Mouse (Mus musculus) myocyte (in vitro differentiated cells): ENCODE results near the gene Dlg2. TPM values are rescaled to one million over a fixed set of nuclear protein-coding genes. Genes with fewer than 3 reads are reported as not detected.

Source experiments
- H3K27me3 ChIP-seq: one replicate; pipeline ENCODE4 v1.6.1; 2011; ENCODE audit not compliant: control insufficient read depth, insufficient read depth, insufficient read length
- H3K36me3 ChIP-seq: one replicate; pipeline ENCODE4 v1.6.1; 2011; ENCODE audit not compliant: control insufficient read depth, insufficient read depth
- H3K4me2 ChIP-seq: one replicate; pipeline ENCODE4 v1.6.1; 2011; ENCODE audit warnings: low read depth, control low read depth
- H3K4me3 ChIP-seq: one replicate; pipeline ENCODE4 v1.5.1; 2011; ENCODE audit warnings: mild to moderate bottlenecking, control low read depth, moderate library complexity
- H3K79me2 ChIP-seq: one replicate; pipeline ENCODE4 v1.6.1; 2011; ENCODE audit not compliant: control insufficient read depth, insufficient read depth
- H3ac ChIP-seq: one replicate; pipeline ENCODE4 v1.6.1; 2011; ENCODE audit not compliant: control insufficient read depth, insufficient read length
- CEBPB ChIP-seq: IDR thresholded peaks from 2 replicates; pipeline ENCODE4 v1.6.1; 2011; ENCODE audit warnings: mild to moderate bottlenecking, moderate library complexity; ENCODE audit not compliant: poor library complexity, insufficient read depth, severe bottlenecking
- E2F4 ChIP-seq: IDR thresholded peaks from one replicate; pipeline ENCODE4 v1.6.1; 2011; ENCODE audit warnings: mild to moderate bottlenecking, control low read depth, moderate library complexity; ENCODE audit not compliant: insufficient read depth
- MAX ChIP-seq: IDR thresholded peaks from one replicate; pipeline ENCODE4 v1.6.1; 2011; ENCODE audit warnings: low read depth, mild to moderate bottlenecking, control low read depth
- MYOD1 ChIP-seq, 3 experiments: IDR thresholded peaks; one replicate each; pipeline ENCODE4 v1.6.1; 2011; ENCODE audit warnings: control low read depth in 2 of 3, low read depth in 2 of 3, mild to moderate bottlenecking in 2 of 3, moderate library complexity in 1 of 3; ENCODE audit not compliant: insufficient read length in 2 of 3, control insufficient read depth in 1 of 3
- MYOG ChIP-seq, 3 experiments: IDR thresholded peaks; one replicate each; pipeline ENCODE4 v1.6.1; 2011; ENCODE audit warnings: control low read depth in 2 of 3, low read depth in 2 of 3, mild to moderate bottlenecking in 2 of 3; ENCODE audit not compliant: insufficient read length in 2 of 3, control insufficient read depth in 1 of 3, insufficient read depth in 1 of 3
- POLR2A ChIP-seq: IDR thresholded peaks from one replicate; pipeline ENCODE4 v1.6.1; 2011; ENCODE audit warnings: low read depth, mild to moderate bottlenecking, control low read depth, moderate library complexity; ENCODE audit not compliant: insufficient read length
- POLR2AphosphoS2 ChIP-seq: IDR thresholded peaks from one replicate; pipeline ENCODE4 v1.6.1; 2011; ENCODE audit warnings: low read depth, control low read depth; ENCODE audit not compliant: insufficient read length
- REST ChIP-seq: IDR thresholded peaks from one replicate; pipeline ENCODE4 v1.6.1; 2011; ENCODE audit warnings: mild to moderate bottlenecking, control low read depth, moderate library complexity; ENCODE audit not compliant: insufficient read depth, insufficient read length
- SRF ChIP-seq: IDR thresholded peaks from one replicate; pipeline ENCODE4 v1.6.1; 2011; ENCODE audit warnings: low read depth; ENCODE audit not compliant: control insufficient read depth, insufficient read length
- TCF12 ChIP-seq: IDR thresholded peaks from one replicate; pipeline ENCODE4 v1.6.1; 2011; ENCODE audit warnings: mild to moderate bottlenecking, control low read depth; ENCODE audit not compliant: poor library complexity, insufficient read depth, severe bottlenecking
- TCF3 ChIP-seq: IDR thresholded peaks from one replicate; pipeline ENCODE4 v1.6.1; 2011; ENCODE audit warnings: low read depth, control low read depth; ENCODE audit not compliant: insufficient read length
- USF1 ChIP-seq: IDR thresholded peaks from one replicate; pipeline ENCODE4 v1.6.1; 2011; ENCODE audit warnings: low read depth, mild to moderate bottlenecking, control low read depth, moderate library complexity
- polyA plus RNA-seq: library from polyadenylated mRNA; unstranded; fragments of >200 nt; fragmentation: generic; extraction: Trizol; gene quantifications from one replicate; pipeline ENCODE4 v1.2.1, GENCODE M21; 2012; ENCODE audit warnings: missing spikeins

The Dlg2 gene
- polyA plus RNA-seq, 1 experiment: 0.65 TPM

DNA sequence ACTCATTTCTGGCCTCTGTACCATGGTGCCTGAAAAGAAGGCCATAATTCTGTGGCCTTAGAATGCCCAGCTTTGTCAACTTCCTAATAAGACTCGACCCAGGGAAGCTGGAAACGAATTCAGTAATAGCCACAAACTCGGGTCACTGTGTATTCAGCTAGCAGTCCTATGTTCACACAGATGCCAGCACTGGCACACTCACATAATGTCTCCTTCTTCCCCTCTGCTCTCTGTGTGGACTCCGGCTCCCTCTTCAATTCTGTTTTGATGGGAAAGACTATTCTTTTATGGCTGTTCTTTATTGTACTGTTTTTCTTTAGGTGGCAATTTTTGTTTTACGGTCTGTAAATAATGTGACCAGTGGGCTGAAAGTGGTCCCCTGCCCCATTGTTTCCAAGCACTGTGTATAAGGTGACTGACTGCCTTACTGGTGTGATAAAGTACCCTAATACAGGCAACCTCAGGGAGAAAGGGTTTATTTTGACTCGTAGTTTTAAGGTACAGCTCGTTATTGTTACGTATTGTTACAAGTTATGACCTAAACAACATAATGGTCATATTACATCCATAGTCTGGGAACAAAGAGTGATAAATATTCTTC lies 1816.5 kb downstream of the Dlg2 start:
- H3K36me3 ChIP-seq: no peaks in the 10 kb centered on the region
- no peak overlapping the region for H3ac ChIP-seq
- H3K4me2 ChIP-seq: no peak overlapping the region
- no peaks in the 10 kb centered on the region for H3K27me3 ChIP-seq
- no peaks in the 10 kb centered on the region for H3K79me2 ChIP-seq
- H3K4me3 ChIP-seq: no peak overlapping the region
- TF ChIP-seq MYOG (IDR thresholded peaks at IDR 0.05; ENCODE audit: control insufficient read depth in 1 of 3, insufficient read depth in 1 of 3, insufficient read length in 2 of 3, low read depth in 2 of 3) (no peak), USF1 (no peak), E2F4 (no peak), MAX (no peak), TCF12 (no peak), REST (no peak), MYOD1 (IDR thresholded peaks at IDR 0.05; ENCODE audit: control insufficient read depth in 1 of 3, insufficient read length in 2 of 3, low read depth in 2 of 3) (no peak), SRF (no peak), POLR2AphosphoS2 (no peak), TCF3 (no peak), POLR2A (no peak), CEBPB (no peak)

DNA sequence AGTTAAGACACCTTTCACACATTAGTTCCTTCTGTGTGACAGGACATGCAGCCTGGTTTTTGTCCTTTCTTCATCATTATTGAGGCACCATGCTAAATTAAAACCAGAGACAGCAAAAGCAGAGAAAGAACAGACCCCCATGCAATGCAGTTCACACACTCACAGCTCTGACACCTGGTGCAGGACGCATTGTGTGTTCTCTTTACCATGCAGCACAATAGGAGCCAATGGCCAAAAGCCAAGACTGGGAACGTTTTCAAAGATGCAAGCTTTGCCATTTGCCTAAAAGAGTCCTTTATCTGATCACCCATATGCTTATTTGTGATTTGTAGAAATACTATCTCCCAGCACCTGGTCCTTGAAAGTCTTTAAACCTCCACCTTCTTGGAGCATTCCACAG lies 1824.6 kb downstream of the Dlg2 start:
- H3ac ChIP-seq: no peak overlapping the region
- H3K27me3 ChIP-seq: no peaks in the 10 kb centered on the region
- H3K4me2 ChIP-seq: no peak overlapping the region
- TF ChIP-seq POLR2AphosphoS2 (no peak), TCF12 (no peak), TCF3 (no peak), CEBPB (no peak), MAX (no peak), MYOG (IDR thresholded peaks at IDR 0.05; ENCODE audit: control insufficient read depth in 1 of 3, insufficient read depth in 1 of 3, insufficient read length in 2 of 3, low read depth in 2 of 3) (no peak), E2F4 (no peak), POLR2A (no peak), REST (no peak), SRF (no peak), MYOD1 (IDR thresholded peaks at IDR 0.05; ENCODE audit: control insufficient read depth in 1 of 3, insufficient read length in 2 of 3, low read depth in 2 of 3) (no peak), USF1 (no peak)
- H3K36me3 ChIP-seq: no peaks in the 10 kb centered on the region
- H3K4me3 ChIP-seq: no peak overlapping the region
- no peaks in the 10 kb centered on the region for H3K79me2 ChIP-seq

DNA sequence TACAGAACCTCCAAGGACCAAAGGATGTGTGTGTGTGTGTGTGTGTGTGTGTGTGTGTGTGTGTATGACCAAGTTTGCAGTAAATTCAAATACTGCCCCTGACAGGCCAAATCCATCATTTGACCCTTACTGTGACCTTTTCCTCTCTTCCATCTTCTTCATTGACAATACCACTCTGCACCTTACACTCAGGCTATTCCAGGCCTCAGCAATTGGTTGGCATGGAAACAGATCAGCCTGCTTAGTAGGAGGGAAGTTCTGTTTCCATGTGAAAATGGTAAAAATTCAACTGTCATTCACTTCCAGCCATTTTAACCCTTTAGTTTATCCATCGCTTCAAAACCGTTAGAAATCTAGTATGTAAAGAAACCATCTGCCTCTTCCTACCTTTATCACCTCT lies 1831.2 kb downstream of the Dlg2 start:
- Histone ChIP-seq H3K4me3 (no peak overlapping the region), H3ac (no peak overlapping the region), H3K27me3 (no peaks in the 10 kb centered on the region), H3K79me2 (no peaks in the 10 kb centered on the region), H3K36me3 (no peaks in the 10 kb centered on the region), H3K4me2 (no peak overlapping the region)
- TF ChIP-seq E2F4: no peak
- TF ChIP-seq POLR2A: no peak
- no peak for TF ChIP-seq CEBPB
- no peak for TF ChIP-seq POLR2AphosphoS2
- TF ChIP-seq USF1: no peak
- TF ChIP-seq TCF3: no peak
- TF ChIP-seq TCF12: no peak
- TF ChIP-seq REST: no peak

DNA sequence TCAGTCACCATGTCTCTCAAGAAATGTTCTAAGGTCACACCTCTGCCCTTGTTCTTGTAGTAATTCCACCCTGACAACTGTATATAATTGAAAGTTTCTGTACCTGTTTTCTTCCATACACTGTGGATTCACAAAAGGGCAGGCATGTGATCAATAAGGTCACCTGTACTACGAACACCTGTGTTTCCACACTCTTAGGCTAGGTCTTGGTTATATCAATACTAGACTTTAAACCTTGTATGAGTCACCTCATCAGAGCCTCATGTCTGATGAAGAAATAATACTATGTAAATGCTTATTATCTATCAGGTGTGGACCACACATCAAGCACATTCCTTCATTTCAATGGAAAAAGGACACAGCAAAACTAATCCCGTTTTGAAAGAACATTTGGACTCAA lies 1831.7 kb downstream of the Dlg2 start:
- no peak overlapping the region for H3ac ChIP-seq
- H3K4me2 ChIP-seq: no peak overlapping the region
- TF ChIP-seq CEBPB: no peak
- no peak for TF ChIP-seq TCF12
- TF ChIP-seq USF1: no peak
- no peak for TF ChIP-seq SRF
- no peak for TF ChIP-seq POLR2AphosphoS2
- no peak for TF ChIP-seq MYOG (IDR thresholded peaks at IDR 0.05; ENCODE audit: control insufficient read depth in 1 of 3, insufficient read depth in 1 of 3, insufficient read length in 2 of 3, low read depth in 2 of 3)
- TF ChIP-seq REST: no peak
- no peak for TF ChIP-seq POLR2A
- no peak for TF ChIP-seq E2F4
- TF ChIP-seq MAX: no peak
- TF ChIP-seq MYOD1 (IDR thresholded peaks at IDR 0.05; ENCODE audit: control insufficient read depth in 1 of 3, insufficient read length in 2 of 3, low read depth in 2 of 3): no peak
- TF ChIP-seq TCF3: no peak
- H3K79me2 ChIP-seq: no peaks in the 10 kb centered on the region
- H3K36me3 ChIP-seq: no peaks in the 10 kb centered on the region
- H3K4me3 ChIP-seq: no peak overlapping the region
- H3K27me3 ChIP-seq: no peaks in the 10 kb centered on the region

DNA sequence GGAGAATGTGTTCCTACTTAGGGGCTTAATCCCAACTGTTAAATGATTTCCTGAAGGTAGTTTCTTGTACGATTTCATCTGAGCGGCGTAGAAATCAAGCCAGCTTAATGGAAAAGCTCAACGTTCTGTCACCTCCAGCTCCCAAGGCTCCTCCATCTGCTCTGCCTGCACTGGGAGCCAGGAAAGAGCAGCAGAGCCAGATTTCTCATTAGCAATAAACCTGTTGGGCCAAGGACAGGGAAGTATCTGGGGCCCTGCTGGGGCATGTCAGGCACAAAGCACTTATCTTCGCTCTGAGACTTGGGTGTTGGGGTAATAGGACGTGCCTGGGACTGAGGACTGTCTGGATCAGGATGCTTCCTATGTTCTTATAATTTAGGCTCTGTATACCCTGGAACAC lies 1839.9 kb downstream of the Dlg2 start:
- no peak overlapping the region for H3K4me2 ChIP-seq
- no peak for TF ChIP-seq TCF3
- H3K27me3 ChIP-seq: no peaks in the 10 kb centered on the region

More for the DNA sequence above, 1839.9 kb downstream of the Dlg2 start:
- no peak overlapping the region for H3ac ChIP-seq
- no peaks in the 10 kb centered on the region for H3K36me3 ChIP-seq
- no peaks in the 10 kb centered on the region for H3K79me2 ChIP-seq
- H3K4me3 ChIP-seq: no peak overlapping the region
